Mouse (Mus musculus) natural killer cell, adult 2 months (primary cell): ENCODE results near the gene Prom2.
A peak's percentile ranks its signal among the peaks of the same experiment; 100 is the strongest.

Source experiments
- DNase-seq, 2 experiments: peaks; one replicate each; pipeline ENCODE4 v3.0.0; 2022; ENCODE audit warnings: low spot score in 2 of 2

Prom2 gene

DNA sequence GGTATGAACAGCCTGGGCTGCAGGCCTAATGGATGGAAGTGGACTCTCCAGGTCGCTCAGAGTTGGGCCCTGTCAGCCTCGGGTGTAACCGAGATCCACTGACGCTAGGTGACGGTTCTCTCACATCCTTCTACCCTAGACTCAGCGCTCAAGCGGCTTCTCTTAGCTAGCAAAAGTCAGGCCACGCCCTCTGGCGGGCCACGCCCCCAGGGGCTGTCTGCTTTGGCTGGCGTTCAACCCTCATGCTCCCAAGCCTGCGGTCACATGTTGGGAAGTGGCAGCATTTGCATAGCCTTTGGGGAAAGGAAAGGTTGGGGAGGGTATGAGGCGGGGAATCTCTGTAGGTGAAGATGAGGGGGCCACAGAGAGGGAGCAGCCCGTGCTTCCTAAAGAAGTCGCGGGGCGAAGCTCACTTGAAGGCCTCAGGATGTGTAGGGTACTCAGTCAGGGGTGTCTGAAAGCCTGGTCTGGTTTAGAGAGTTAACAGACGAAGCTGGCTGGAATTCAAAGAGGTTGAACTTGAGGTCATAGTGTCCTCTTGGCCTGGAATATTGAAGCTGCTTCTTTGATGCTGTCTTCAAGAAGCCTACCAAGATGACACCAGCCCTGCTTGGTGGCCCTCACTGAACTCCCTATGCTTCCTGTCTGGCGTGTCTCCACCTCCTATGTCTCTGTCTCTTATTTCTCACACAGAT lies 56.6 kb downstream of the Prom2 start:
- peak; percentile 33 to 49 for DNase-seq

DNA sequence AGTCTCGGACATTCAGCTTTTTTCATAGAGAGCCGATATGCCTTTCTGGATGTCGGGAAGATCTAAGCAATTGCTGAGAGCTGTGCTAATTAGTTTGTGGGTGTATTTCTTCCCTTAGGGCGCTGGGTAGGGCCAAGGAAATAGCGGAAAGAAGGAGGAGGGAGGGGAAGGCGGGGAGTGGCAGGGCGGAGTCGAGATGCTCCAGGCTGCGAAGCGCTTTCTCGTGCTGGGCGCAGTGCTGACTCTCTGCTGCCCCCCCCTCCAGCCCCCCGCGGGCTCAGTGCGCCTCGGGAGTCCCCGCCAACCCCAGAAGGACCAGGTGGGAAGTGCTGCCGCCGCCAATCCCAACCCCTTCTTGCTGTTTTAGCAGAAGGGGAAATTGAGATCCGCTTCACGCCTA lies 58.3 kb downstream of the Prom2 start:
- no peak for DNase-seq

- peak; percentile 21 to 35 for DNase-seq
Observed at GRCm38 (mm10) chr2:127482533-127482911, 58.7 kb downstream of the Prom2 start.

DNA sequence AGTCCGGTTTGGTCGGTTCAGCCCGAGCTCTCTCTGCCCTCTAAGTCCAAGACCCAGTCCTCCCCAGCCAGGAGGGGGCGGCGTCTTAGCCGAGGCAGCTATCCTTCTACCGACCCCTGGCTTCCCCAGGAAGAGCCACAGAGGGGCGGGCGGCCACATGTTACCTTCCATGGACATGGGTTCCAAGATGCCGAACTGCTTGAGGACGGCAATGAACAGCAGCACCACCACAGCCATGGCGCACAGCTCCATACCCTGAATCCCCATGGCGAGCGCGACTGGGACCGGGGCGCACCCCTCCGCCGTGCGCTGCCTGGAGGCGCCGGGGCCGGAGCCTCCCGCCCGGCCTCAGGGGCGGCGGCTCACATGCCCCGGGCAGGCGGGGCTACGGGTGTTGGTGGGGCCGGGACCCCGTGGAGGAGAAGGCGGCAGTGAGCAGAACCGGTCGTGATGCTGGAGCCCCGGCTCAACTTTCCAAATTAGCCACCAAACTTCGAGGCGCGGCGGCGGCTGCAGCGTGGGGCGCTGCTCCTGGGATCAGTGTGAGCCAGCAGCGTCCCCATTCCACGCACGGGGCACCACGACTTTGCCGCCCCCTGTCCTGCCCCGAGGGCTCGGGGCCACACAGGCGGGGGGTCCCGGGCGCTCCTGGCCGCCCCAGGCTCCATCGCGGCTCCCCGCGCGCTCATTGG lies 59.3 kb downstream of the Prom2 start:
- no peak for DNase-seq

GRCm38 (mm10) chr2:127479763-127480162 lies 61.5 kb downstream of the Prom2 start:
- DNase-seq, result no peak

- DNase-seq, result no peak
Observed at GRCm38 (mm10) chr2:127479210-127479609, 62.1 kb downstream of the Prom2 start.
